Mouse (Mus musculus): ENCODE data around the gene Fbll1. TPM values are rescaled to one million over a fixed set of nuclear protein-coding genes. Genes with fewer than 3 reads are reported as not detected.
A peak's percentile ranks its signal among the peaks of the same experiment; 100 is the strongest.

The Fbll1 gene
- polyA plus RNA-seq, 1 experiment from 2014 or later = not detected

GRCm38 (mm10) chr11:35756411-35757303 is 42.0 kb downstream of the Fbll1 start:
- H3K36me3 ChIP-seq (replicated peaks) = no peaks in the 10 kb centered on the region
- ATAC-seq (ENCODE audit: insufficient read depth) = no peak
- no peaks in the 10 kb centered on the region for H3K9me3 ChIP-seq (replicated peaks)
- H3K4me1 ChIP-seq (replicated peaks) = no peaks in the 10 kb centered on the region
- 73% methylated on average over 11 of the region's 11 CpGs for WGBS (ENCODE audit: insufficient replicate concordance)
- no peak overlapping the region for H3K9ac ChIP-seq
- no peak overlapping the region for H3K27ac ChIP-seq (replicated peaks)
- no peak overlapping the region for H3K4me2 ChIP-seq
- H3K4me3 ChIP-seq (replicated peaks) = no peak overlapping the region
- H3K27me3 ChIP-seq = no peaks in the 10 kb centered on the region; the same call in 1 of the 2 replicates

- no peaks in the 10 kb centered on the region for H3K9me3 ChIP-seq (replicated peaks)
- no peak overlapping the region for H3K4me2 ChIP-seq
- no peak overlapping the region for H3K4me3 ChIP-seq (replicated peaks)
- no peak overlapping the region for H3K27ac ChIP-seq (replicated peaks)
- H3K4me1 ChIP-seq (replicated peaks) = peaks cover 5% of the 10 kb centered on the region; the same call in 1 of the 2 replicates
- H3K27me3 ChIP-seq = no peaks in the 10 kb centered on the region; the same call in 1 of the 2 replicates
- H3K36me3 ChIP-seq (replicated peaks) = no peaks in the 10 kb centered on the region
- WGBS (ENCODE audit: insufficient replicate concordance) = 49% methylated on average over 6 of the region's 6 CpGs
- no peak for ATAC-seq (ENCODE audit: insufficient read depth)
- H3K9ac ChIP-seq = no peak overlapping the region
Observed at GRCm38 (mm10) chr11:35755546-35755945, 43.1 kb downstream of the Fbll1 start.

GRCm38 (mm10) chr11:35754906-35755418 is 43.7 kb downstream of the Fbll1 start:
- no peak overlapping the region for H3K4me2 ChIP-seq
- H3K27ac ChIP-seq (replicated peaks) = no peak overlapping the region
- H3K9ac ChIP-seq = no peak overlapping the region
- H3K36me3 ChIP-seq (replicated peaks) = no peaks in the 10 kb centered on the region
- no peak overlapping the region for H3K4me3 ChIP-seq (replicated peaks)
- WGBS (ENCODE audit: insufficient replicate concordance) = 76% methylated on average over 4 of the region's 4 CpGs
- no peaks in the 10 kb centered on the region for H3K9me3 ChIP-seq (replicated peaks)
- no peaks in the 10 kb centered on the region; the same call in 1 of the 2 replicates for H3K27me3 ChIP-seq
- H3K4me1 ChIP-seq (replicated peaks) = peaks cover 8% of the 10 kb centered on the region; the same call in 1 of the 2 replicates
- ATAC-seq (ENCODE audit: insufficient read depth) = no peak

- Histone ChIP-seq H3K36me3 (replicated peaks) (no peaks in the 10 kb centered on the region), H3K4me1 (replicated peaks) (peaks cover 8% of the 10 kb centered on the region; the same call in 1 of the 2 replicates), H3K9me3 (replicated peaks) (no peaks in the 10 kb centered on the region), H3K4me3 (replicated peaks) (no peak overlapping the region), H3K27me3 (no peaks in the 10 kb centered on the region), H3K27ac (replicated peaks) (no peak overlapping the region), H3K4me2 (no peak overlapping the region), H3K9ac (no peak overlapping the region)
- 63% methylated on average over 8 of the region's 8 CpGs for WGBS (ENCODE audit: insufficient replicate concordance)
- no peak for ATAC-seq (ENCODE audit: insufficient read depth)
Observed at GRCm38 (mm10) chr11:35750578-35750977, 48.1 kb downstream of the Fbll1 start.

MicroRNAs encoded within 50 kb of the gene (microRNA counts, 519-probe panel; counts per million panel counts)
- microRNA mmu-miR-103 = 4,263 counts per million, percentile 86 among the panel's probes with 10 or more counts

Small RNA genes lying within 50 kb of the gene (microRNA-seq; reads per million reads assigned to microRNA genes)
- 7.9 reads per million, percentile 24 among the genes with 10 or more reads in this experiment for gene Mir103-1

Other genes starting within 250 kb of the Fbll1 start
- 4.5 and 4.6 TPM in 2 replicates for gene Pank3, start 29.4 kb downstream of the Fbll1 start, polyA plus RNA-seq (2015; fragmentation: Nextera tagmentation; extraction: Ambion mirVana)
- gene Rars, start 35.6 kb upstream of the Fbll1 start, polyA plus RNA-seq (2015; fragmentation: Nextera tagmentation; extraction: Ambion mirVana) = 39.8 and 41.0 TPM in 2 replicates
- 2.0 and 2.8 TPM in 2 replicates for gene Wwc1, start 181.6 kb upstream of the Fbll1 start, polyA plus RNA-seq (2015; fragmentation: Nextera tagmentation; extraction: Ambion mirVana)

Measured in liver, embryonic 15.5 days (tissue).